Mouse (Mus musculus) spleen, postnatal 4 days (tissue): ENCODE results near the gene Entpd7.

ENCODE experiments used
- DNase-seq, 2 experiments: peaks; one replicate each; pipeline ENCODE4 v3.0.0; 2022; ENCODE audit warnings: low spot score in 2 of 2

The Entpd7 gene

GRCm38 (mm10) chr19:43689419-43690246 lies at the start of gene Entpd7:
Gene Entpd7, plus strand, starts transcription at chr19:43689672.
- peak; percentile 94 to 96 for DNase-seq

- no peak for DNase-seq
Measured at GRCm38 (mm10) chr19:43641833-43642232, 47.6 kb upstream of the Entpd7 start.

GRCm38 (mm10) chr19:43642843-43643242 lies 46.6 kb upstream of the Entpd7 start:
- no peak for DNase-seq

GRCm38 (mm10) chr19:43645508-43645907 lies 44.0 kb upstream of the Entpd7 start:
- no peak for DNase-seq

GRCm38 (mm10) chr19:43646852-43647251 lies 42.6 kb upstream of the Entpd7 start:
- DNase-seq = no peak

DNA sequence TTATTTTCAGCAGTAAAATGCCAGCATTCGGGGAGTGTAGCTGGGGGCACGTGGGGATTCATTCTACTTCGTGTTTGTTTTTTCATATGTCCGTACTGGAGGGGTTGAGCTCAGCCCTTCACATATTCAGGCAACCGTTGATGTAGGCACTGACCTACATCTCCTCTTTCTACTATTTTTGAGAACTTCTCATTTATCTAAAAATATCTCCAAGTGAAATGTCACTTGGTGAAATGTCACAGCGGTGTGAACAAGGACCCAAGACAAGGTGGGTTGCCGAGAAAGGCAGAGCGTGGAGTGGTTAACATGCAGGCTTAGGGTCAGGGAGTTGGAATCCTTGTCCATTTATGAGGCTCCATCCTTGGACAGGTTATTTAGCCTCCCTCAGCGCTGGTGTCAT lies 42.2 kb upstream of the Entpd7 start:
- DNase-seq = no peak

GRCm38 (mm10) chr19:43648343-43648742 lies 41.1 kb upstream of the Entpd7 start:
- DNase-seq = peak in 1 of 2 experiments; percentile 39

DNA sequence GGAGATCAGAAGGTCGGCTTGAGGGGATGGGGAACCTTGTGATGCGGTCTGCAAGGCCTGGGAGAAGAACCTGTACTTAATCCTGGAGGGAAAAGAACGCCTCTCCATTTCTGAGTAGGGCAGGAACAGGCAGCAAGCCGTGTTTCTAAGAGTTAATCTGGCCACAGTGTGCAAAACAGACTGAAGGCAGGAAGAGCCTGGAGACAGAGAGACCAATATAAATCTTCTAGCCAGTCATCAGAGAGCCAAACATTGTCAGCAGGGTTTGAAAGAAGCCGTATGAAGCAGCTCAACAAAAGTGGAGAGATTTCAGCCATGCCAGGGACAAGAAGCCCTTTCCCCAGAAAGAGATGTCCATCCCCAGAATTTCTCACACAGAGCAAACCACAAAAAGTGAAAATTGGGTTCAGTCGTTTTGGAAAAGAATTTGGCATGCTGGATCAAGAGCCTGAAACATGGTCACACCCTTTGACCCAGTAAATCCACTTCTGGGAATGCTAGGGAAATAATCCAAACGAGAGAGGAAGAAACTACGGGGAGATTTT lies 38.2 kb upstream of the Entpd7 start:
- DNase-seq = no peak

GRCm38 (mm10) chr19:43655735-43656492 lies 33.6 kb upstream of the Entpd7 start:
- DNase-seq = peak; percentile 53 to 81

DNA sequence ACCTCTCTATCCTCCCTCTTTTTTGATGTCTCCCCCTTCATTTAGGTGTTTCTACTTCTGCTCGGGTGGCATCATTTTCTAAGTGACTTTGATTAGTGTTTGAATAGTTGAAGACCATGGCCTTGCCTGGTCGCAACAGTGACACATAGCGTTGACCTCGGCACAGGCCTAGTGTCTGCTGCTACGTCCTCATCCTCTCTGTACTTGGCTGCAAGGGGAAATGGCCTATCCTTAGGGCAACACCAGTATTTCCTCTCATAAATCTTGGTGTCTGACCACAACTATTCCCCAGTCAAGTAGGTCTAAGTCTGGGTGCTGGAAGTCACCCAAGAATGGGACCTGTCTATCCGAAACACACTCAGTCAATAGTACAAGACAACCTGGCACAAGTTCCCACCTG lies 29.8 kb upstream of the Entpd7 start:
- DNase-seq = no peak

GRCm38 (mm10) chr19:43660774-43661173 lies 28.7 kb upstream of the Entpd7 start:
- no peak for DNase-seq

DNA sequence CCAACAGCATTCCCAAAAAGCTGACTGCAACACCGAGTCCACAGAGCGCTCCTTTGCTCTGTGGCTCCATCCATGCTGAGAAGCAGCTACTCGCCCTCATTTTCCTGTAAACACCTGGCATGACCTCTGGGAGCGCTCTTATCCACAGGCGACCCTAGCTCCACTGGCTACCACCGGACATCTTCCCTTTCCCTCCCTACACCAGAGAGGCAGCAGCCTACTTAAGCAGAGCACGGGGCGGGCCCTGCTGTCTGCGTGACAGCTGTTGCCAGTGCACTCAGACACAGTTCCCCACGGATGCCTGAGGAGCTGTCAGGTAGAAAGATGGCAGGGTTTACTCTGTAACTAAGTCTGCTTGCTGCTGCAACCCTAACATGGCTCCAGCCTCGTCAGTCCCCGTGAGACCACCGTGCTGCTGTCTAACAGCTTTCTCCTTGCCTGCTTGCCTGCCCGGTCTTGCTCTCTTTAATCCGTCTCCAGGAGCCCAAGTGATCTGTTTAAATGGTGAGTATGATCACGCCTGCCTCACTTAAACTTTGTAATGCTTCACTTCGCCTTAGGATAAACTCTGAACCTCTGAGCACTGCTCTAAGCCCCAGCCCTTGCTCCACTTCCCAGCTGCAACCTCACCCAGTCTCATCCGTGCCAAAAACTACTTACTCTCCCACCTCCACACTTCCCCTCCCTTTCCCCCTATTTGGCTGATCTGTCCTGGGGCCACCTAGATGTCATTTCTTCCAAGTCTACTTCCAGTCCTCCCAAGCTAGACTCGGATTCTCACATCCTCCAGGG lies 27.1 kb upstream of the Entpd7 start:
- DNase-seq = no peak

DNA sequence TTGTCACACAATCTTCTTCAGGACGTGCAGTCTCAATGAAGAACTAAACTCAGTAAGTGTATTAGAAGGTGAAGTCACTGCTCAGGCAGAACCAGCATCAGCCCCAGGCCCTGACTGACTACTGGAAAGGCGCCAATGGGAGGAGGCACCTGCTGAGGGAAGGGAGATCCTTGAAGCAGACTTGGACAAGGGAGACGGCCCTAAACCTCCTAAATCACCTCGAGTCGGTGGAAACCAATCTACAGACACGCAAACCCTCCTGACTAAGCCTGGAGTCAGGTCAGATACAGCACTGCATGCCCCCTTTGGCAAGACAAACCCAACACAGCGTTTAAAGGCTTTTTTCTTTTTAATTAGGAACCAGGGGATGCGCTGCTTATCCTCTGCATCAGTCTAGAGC lies 26.0 kb upstream of the Entpd7 start:
- DNase-seq = no peak

DNA sequence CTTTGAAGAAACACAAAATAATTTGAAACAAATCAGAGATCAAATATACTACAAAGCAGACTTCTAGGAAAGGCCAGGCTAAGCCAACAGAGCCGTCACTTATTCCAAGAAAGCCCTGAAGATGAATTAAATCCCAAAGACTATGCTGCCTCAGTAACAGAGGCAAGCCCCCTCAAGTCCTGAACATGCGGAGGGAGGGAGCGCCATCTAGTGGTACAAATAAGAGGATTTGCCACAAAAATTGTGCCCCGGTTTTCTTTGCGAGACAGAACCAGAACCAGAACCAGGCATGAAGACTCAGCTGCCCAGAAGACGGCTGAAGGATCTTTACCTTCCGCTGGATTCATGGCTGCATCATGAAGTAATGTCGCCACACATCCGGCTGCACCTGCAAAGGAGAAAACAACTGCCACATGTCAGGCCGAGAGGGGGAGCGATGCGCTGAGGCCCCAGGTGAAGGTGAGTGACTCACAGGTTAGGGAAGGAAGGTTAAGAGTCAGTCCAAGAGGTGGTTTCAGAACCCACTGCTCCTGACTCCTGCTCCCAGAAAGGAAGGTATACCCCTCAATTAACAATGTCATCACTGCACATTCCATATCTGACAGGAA lies 23.9 kb upstream of the Entpd7 start:
- peak in 1 of 2 experiments; percentile 27 for DNase-seq

GRCm38 (mm10) chr19:43666661-43667429 lies 22.6 kb upstream of the Entpd7 start:
- DNase-seq = no peak

DNA sequence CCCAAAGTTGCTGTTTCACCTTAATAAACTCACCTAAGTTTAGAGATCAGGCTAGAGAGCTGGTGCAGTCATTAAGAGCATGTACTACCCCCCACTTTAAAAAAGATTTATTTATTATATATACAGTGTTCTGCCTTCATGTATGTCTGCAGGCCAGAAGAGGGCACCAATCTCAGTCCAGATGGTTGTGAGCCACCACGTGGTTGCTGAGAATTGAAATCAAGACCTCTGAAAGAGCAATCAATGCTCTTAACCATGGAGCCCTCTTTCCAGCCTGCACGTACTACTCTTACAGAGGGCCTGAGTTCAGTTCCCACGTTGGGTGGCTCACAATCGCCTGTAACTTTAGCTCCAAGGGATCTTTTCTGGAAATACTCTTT lies 22.1 kb upstream of the Entpd7 start:
- no peak for DNase-seq

DNA sequence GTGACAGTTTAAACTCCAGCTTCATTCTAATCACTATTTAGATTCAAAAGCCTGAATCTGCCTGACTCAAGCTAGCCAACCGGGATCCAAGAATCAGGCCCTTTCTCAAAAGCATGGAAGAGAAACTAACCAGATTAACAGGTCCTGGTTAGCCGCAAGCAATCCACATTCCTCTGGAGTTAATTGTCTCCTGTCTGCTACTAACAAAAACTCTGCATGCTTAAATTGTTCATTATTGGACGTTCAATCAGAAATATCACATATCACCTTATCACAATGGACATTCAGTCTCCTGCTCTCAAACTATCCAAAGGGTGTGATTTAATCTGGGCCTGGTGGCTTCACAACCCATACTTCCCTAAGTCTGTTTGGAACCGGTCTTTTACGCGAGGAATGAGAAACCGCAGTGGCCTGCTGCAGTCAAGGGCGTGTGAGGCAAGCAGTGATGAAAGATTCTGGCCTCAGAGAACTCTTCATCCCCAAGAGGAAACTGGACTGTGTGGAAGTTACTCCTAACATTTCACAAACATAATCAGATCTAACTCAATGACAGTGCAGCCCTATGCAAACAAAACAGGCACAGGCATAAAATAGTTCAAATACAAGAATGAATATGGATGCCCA lies 20.2 kb upstream of the Entpd7 start:
- no peak for DNase-seq

DNA sequence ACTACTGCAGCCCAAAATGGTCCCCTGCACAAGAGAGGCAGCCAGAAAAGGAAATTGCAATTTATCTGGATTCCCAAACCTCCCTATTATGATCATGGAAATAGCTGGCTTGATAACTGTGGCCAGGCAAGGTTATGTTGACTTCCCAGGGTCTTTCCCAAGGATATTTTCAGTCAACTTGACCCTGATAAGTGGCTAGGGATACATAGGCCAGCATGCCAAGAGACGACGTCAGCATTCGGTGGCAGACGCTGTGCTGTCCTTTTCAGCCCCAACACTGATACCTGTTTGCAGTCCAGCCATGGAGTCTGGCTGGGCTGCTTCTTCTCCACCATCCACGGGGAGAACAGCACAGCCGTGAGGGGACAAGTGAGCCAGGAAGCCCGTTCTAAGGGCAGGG lies 18.4 kb upstream of the Entpd7 start:
- DNase-seq = no peak

GRCm38 (mm10) chr19:43673513-43674315 lies 15.8 kb upstream of the Entpd7 start:
- DNase-seq = no peak

GRCm38 (mm10) chr19:43674316-43674689 lies 15.2 kb upstream of the Entpd7 start:
- no peak for DNase-seq
